Mouse (Mus musculus) layer of hippocampus, postnatal 25 days (tissue): ENCODE results near the gene Cx3cr1. TPM values are rescaled to one million over a fixed set of nuclear protein-coding genes. Genes with fewer than 3 reads are reported as not detected.

ENCODE experiments used
- DNase-seq, 2 experiments: peaks; one replicate each; pipeline ENCODE4 v3.0.0; 2022; ENCODE audit warnings: mixed read lengths in 2 of 2, low spot score in 1 of 2; ENCODE audit errors: extremely low spot score in 1 of 2
- total RNA-seq, 2 experiments: library from RNA; stranded (reverse); gene quantifications; 2 replicates each; pipeline ENCODE4 v1.2.3; 2021

Gene Cx3cr1
- total RNA-seq, 2 experiments from 2014 or later: 31.0 to 37.4 TPM

DNA sequence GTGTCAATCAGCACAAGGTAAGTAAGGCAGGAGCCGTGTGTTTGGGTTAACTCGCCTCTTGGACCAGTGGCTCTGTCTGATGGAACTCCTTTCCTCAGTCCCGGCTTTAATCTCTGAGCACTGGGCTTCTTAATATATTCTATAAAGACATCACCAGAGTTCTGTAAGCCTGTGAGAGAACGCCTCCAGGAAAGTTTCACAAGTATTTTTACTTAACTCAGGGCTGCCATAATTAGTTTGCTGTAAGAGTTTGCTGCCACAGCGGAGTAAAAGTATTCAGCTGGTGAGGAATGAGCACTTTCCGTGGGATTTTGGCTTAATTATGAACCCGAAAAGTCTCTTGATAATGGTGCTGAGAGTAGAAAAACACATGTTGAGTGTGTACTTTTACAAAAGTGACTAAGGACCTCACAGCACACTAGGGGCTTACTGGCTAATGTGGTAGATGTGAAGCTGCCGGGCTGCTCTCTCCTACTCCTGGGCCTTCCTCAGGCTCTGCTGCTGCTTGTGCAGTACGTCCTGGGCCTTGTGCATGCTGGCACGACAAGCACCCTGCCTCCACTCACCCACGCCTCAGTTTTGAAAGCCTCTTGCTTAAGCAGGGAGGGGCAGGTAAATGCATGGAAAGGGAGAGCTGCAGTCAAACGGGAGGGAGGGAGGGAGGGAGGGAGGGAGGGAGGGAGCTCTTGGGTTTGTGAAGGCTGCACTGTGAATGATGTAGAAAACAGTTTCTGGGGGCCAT, 167.1 kb downstream of the Cx3cr1 start:
- no peak for DNase-seq

DNA sequence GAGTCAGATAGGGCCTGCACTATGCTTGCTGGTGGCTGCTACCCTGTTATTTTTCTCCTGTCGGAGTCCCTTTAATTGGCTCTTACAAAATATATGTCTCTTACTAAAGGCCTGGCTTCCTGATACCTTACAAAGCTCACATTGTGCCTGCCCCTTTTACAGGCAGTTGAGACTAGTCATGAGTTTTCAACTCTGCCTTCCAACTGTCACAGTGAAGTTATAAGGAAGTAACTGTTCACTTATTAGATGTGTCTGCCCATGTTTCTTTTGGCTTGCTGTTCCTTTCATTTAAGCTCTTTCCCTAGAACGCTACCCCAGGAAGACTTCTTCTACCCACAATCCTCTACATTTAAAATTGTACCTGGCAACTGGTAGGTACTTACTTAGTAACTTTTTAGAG, 170.2 kb downstream of the Cx3cr1 start:
- no peak for DNase-seq

DNA sequence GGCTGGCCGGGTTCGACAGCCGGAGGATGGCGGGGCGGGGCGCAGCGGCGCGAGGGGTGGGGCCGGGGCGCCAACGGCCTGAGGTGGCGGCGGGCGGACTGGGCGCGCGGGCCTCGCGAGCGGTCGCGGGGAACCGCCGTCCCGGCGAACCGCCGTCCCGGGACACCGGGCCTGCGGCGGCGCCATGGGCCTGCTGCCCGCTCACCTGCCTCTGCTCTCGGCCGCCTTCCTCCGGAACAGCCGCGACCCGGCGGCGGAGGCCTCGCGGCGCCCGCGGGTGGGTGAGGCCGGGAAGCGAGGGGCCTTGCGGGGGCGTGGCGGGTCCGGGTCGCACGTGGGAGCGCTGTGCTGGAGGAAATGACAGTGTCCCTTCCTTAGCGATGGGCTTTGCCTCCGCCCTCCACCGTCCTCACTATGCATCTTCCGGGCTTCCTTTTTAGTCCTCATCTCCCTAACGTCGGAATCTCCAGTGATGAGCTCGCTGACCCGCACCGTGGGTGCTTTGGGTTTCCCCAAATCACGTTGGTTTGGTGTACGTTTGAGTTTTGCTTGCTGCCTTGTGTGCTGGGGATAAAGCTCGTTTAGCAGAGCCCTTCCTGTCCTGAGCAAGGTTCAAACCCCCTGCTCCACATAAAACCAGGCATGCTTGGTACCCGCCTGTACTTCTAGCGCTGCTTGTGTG, 174.5 kb downstream of the Cx3cr1 start:
- DNase-seq: no peak

DNA sequence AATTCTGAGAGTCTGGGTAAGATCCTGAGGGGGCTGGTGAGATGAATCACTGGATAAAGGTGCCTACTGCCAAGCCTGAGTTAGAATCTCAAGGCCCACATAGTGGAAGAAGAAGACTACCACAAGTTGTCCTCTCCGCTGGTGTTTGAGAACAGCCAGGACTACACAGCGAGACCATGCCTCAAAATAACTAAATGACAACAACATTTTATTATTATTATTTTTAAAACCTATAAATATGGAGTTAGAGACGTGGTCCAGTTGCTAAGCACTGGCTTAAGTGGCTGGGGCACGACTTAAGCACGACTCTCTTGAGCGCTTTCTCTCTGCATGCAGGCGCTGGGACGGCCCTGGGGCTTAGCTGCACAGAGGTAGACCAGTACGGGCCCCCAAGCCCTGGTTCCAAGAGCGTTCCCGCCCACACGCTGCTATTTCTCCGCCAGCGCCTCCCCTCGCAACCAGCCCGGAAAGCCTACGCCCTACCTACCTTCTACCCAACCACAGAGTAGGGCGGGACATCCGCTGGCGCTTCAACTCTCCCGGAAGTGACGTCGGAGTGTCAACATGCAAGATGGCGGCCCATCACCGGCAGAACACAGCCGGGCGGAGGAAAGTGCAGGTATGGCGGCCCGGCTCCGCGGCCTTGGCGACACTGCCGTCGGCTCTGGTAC, 175.2 kb downstream of the Cx3cr1 start, which contains the start of gene Wdr48:
Wdr48 (plus strand) TSS at position 540 of the 671 bp plus-strand sequence.
- peak; percentile 89 to 91 for DNase-seq

DNA sequence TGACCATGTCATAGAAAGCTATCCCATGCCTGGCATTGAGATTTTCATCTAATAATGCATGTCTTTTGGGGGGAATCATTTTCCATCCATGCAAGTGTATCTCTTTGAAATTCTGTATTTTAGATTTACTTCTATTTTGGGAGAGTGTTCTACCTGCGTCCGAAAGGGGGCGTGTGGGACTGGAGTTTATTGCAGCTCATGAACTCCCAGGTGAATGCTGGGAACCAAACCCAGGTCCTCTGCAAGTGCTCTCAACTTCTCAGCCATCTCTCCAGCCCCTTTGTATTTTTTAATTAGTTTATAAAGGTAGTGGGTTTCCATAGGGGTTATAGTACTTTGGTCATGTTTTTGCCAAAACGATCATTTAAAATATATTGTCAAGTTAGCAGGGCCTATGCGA, 175.8 kb downstream of the Cx3cr1 start:
- no peak for DNase-seq

DNA sequence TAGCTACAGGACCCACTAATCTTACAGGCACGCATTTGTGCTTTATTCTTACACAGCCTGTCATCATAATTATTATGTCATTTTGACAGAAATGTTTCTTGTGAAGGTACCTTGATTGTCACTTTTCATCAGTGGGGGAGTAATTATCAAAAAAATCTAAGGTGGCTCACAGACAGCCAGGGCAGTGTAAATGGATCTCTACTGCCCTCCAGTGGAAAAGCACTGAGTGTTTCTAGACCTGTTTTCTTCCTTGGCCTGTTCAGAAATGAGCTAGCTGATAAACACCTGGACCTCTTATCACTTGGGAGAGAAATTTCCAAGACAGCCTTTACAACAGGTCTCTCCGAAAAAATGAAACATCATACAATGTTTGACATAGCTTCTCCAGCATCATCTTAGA, 179.0 kb downstream of the Cx3cr1 start:
- no peak for DNase-seq

DNA sequence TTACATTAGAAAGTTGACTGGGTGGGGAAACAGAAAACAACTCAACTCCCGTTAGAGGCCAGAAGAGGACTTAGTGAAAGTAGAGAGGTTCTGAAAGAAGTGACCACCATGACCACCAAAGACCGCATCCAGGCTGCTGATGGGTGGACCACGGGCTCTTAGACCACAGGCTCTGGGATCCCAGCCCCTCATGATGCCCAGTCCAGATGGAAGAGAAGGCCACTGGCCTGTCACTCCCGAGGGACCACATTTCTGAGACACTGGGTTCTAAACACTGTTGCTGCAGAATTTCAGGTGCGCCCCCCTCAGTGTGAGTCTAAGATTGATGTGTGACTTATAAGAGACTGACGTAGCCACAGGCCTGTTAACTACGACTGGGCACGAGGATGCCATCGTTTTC, 180.2 kb downstream of the Cx3cr1 start:
- DNase-seq: no peak

DNA sequence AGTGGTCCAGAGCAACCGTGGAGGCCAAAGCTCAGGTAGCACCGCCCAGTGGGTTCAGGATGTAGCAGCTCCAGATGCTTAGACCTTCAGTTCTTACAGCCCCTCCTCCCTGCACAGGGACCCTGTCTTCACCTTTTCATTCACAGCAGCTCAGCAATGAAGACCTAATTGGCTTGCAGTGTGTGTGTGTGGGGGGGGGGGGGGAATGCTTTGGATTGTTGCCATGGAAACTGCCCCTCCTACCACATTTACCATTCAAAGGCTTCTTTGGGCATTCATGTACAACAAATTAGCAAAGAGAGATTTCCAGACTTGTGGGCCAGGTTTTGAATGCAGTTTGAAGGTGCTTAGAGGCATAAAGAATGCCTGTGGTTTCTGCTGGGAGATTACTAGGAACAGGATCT, 180.8 kb downstream of the Cx3cr1 start:
- no peak for DNase-seq

DNA sequence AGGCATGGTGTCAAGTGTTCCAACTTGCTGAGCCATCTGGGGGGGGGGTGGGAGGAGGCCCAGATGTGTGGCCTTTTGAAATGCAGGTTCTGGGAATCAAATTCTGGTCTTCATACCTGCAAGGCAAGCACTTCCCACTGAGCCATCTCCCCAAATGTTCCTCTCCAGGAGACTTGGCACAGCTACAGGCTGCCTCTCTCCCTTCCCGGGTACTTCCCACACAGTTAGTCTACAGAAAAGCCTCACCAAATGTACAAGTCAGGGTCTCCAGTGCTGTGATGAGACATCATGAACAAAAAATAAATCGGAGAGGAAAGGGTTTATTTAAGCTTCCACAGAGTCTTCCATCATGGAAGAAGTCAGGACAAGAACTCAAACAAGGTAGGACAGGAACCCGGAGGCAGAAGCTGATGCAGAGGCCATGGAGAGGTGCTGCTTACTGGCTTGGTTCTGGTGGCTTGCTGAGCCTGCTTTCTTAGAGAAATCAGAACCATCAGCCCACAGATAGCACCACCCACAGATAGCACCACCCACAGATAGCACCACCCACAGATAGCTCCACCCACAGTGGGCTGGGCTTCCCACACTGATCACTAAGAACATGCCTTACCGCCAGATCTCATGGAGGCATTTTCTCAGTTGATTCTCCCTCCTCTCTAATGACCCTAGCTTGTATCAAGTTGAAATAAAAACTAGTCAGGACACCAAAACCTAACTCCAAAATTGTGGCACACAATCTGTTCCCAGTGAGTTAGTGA, 182.4 kb downstream of the Cx3cr1 start:
- DNase-seq: no peak

DNA sequence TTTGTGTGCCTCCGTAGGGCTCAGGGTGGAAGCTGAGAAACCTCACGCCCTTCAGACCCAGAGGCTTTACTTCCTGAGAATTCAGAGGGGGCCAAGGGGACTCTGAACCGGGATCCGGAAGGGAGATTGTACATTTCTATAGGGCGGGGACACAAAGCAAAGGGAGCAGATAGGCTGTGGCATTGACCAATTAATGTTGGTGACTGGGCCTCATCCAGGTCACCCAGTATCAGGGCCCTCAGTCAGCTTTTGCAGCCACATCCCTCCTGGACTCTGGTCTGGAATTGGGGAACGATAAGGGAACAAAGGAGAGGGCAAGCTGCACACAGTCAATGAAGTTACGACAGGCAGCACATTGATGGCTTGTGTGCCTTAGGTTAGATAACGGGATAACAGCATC, 215.5 kb downstream of the Cx3cr1 start:
- DNase-seq: no peak

DNA sequence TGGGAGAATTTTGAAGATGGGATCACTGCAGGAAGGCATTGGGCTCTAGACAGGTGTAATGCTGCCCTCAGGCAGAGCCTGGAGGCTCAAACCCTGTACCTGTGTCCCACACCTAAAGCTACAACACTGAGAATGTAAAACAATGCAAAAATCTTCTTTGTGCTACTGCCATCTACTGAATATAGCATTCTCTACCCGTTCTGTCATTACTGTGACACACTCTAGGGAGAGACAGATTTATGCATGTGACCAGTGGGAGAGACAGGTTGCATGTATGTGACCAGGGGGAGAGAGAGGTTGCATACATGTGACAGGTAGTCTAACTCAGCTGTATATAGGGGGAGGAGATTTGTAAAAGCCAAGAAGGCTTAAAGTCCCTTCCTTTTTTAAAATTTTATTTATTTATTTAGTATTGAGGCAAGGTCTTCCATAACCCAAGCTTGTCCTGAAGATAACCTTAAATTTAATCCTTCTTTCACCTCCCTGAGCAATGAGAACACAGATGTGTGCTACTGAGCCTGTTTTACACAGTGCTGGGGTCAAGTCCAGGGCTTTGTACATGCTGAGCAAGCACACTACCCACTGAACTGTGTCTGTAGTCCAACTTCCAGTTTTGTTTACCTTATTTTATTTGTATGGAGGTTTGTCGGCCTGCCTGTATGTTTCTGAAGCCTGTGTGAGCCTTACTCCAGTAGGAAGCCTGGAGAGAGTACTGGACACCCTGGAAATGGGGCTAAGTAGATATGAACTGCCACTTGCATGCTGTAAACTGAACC, 216.4 kb downstream of the Cx3cr1 start:
- no peak for DNase-seq

DNA sequence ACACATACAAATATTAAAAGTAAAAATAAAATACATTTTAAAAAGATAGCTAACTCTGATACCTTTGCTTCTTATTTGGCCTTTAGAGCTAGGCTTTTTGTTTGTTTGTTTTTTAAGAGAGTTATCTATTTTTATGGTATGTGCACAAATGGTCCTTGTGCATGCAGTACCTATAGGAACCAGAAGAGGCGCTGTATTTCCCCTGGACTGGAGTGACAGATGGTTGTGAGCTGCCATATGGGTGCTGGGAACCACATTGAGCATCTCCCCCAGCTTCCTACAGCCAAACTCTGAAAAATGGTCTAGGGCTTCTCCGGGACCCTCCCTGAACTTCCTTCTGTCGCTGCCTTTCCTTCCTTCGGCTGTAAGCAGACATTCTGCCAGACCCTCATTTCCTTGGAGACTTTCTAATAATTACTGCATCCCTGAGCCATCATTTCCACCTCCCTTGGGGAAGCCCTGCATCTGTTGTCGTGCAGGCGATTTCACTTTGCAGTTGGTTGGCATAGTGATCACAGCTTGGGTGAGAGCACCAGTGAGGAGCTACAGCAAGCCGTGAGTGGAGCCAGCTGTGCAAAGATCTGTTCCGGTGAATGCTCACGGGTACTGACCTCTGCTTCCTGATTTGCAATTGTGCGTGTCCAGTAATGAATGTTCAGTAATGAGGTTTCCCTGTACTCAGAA, 217.2 kb downstream of the Cx3cr1 start:
- no peak for DNase-seq

Other genes with a start within 250 kb of the Cx3cr1 start
- gene Scn11a, start 244.4 kb downstream of the Cx3cr1 start, total RNA-seq: not detected
- gene Wdr48, start 175.0 kb downstream of the Cx3cr1 start, total RNA-seq: 10 to 100 TPM; 64.3 to 70.5 TPM
- 10 to 100 TPM; 35.4 to 37.9 TPM for gene Gorasp1, start 132.3 kb downstream of the Cx3cr1 start, total RNA-seq
- 1 to 10 TPM in 1 of 2 experiments, under 1 TPM in 1; 0.71 to 1.3 TPM for gene Ttc21a, start 132.3 kb downstream of the Cx3cr1 start, total RNA-seq
- gene Csrnp1, start 85.2 kb downstream of the Cx3cr1 start, total RNA-seq: 10 to 100 TPM; 14.5 to 15.9 TPM
- under 1 TPM; 0.07 to 0.19 TPM for gene Xirp1, start 46.3 kb downstream of the Cx3cr1 start, total RNA-seq
- not detected for gene Ccr8, start 22.2 kb upstream of the Cx3cr1 start, total RNA-seq
- gene Slc25a38, start 40.5 kb upstream of the Cx3cr1 start, total RNA-seq: 10 to 100 TPM; 23.2 to 32.4 TPM
- 100 to 1,000 TPM; 415 to 483 TPM for gene Rpsa, start 57.8 kb upstream of the Cx3cr1 start, total RNA-seq
- gene Mobp, start 79.8 kb upstream of the Cx3cr1 start, total RNA-seq: 100 to 1,000 TPM; 605 to 677 TPM
- gene Myrip, start 231.6 kb upstream of the Cx3cr1 start, total RNA-seq: 10 to 100 TPM; 49.6 to 52.7 TPM